Mouse (Mus musculus): ENCODE measurements around the gene Gtpbp10. TPM values are rescaled to one million over a fixed set of nuclear protein-coding genes. Genes with fewer than 3 reads are reported as not detected.

Gtpbp10 gene
- polyA plus RNA-seq, 1 experiment from 2014 or later: 22.0 TPM

- 97% methylated on average over 1 of the region's 1 CpGs for WGBS
- no peak for DNase-seq (ENCODE audit: low spot score)
Measured at GRCm38 (mm10) chr5:5536131-5536530, 23.2 kb downstream of the Gtpbp10 start.

GRCm38 (mm10) chr5:5533656-5534420 is 25.5 kb downstream of the Gtpbp10 start:
- no peak overlapping the region for H3K4me2 ChIP-seq (replicated peaks)
- H3K9ac ChIP-seq: no peak overlapping the region
- no peak overlapping the region for H3K27ac ChIP-seq
- ATAC-seq (ENCODE audit: low FRiP score) (no peak), DNase-seq (ENCODE audit: low spot score) (no peak)
- H3K27me3 ChIP-seq (ENCODE audit: control insufficient read depth, insufficient read depth, low read length): no peaks in the 10 kb centered on the region
- H3K4me1 ChIP-seq (replicated peaks; ENCODE audit: control insufficient read depth, insufficient read depth, low read length): no peaks in the 10 kb centered on the region
- no peaks in the 10 kb centered on the region for H3K9me3 ChIP-seq (ENCODE audit: control insufficient read depth, low read length)
- H3K36me3 ChIP-seq (replicated peaks; ENCODE audit: control insufficient read depth, insufficient read depth): peaks cover 8% of the 10 kb centered on the region
- 94% methylated on average over 3 of the region's 3 CpGs for WGBS
- H3K4me3 ChIP-seq (replicated peaks; ENCODE audit: low read length): no peak overlapping the region

More at GRCm38 (mm10) chr5:5536131-5536530, 23.2 kb downstream of the Gtpbp10 start:
- no peak for ATAC-seq (ENCODE audit: low FRiP score)
- Histone ChIP-seq H3K4me2 (replicated peaks) (no peak overlapping the region), H3K4me3 (replicated peaks; ENCODE audit: low read length) (no peak overlapping the region), H3K9me3 (ENCODE audit: control insufficient read depth, low read length) (no peaks in the 10 kb centered on the region), H3K9ac (no peak overlapping the region), H3K27ac (no peak overlapping the region), H3K4me1 (replicated peaks; ENCODE audit: control insufficient read depth, insufficient read depth, low read length) (no peaks in the 10 kb centered on the region), H3K36me3 (replicated peaks; ENCODE audit: control insufficient read depth, insufficient read depth) (peaks cover 22% of the 10 kb centered on the region), H3K27me3 (ENCODE audit: control insufficient read depth, insufficient read depth, low read length) (no peaks in the 10 kb centered on the region)

- peak overlapping the region; percentile 79; the same call in 1 of the 2 replicates for H3K4me3 ChIP-seq (replicated peaks; ENCODE audit: low read length)
Measured at GRCm38 (mm10) chr5:5515411-5515810, 43.9 kb downstream of the Gtpbp10 start.

GRCm38 (mm10) chr5:5514196-5515076 is 44.9 kb downstream of the Gtpbp10 start, which contains the start of gene Cldn12:
Gene Cldn12, minus strand, starts transcription at chr5:5514958.
- Histone ChIP-seq H3K36me3 (replicated peaks; ENCODE audit: control insufficient read depth, insufficient read depth) (no peaks in the 10 kb centered on the region), H3K27ac (peak within 1 kb of the TSS; percentile 88), H3K27me3 (ENCODE audit: control insufficient read depth, insufficient read depth, low read length) (no peaks in the 10 kb centered on the region), H3K9me3 (ENCODE audit: control insufficient read depth, low read length) (no peaks in the 10 kb centered on the region), H3K4me2 (replicated peaks) (peak within 1 kb of the TSS; percentile 95), H3K4me1 (replicated peaks; ENCODE audit: control insufficient read depth, insufficient read depth, low read length) (no peaks in the 10 kb centered on the region; the same call in 1 of the 2 replicates), H3K4me3 (replicated peaks; ENCODE audit: low read length) (peak within 1 kb of the TSS; percentile 79), H3K9ac (peak within 1 kb of the TSS; percentile 78)
- under 1% methylated on average over 79 of the region's 79 CpGs for WGBS
- ATAC-seq (ENCODE audit: low FRiP score): peak; percentile 96
- peak; percentile 98 for DNase-seq (ENCODE audit: low spot score)

More at GRCm38 (mm10) chr5:5515411-5515810, 43.9 kb downstream of the Gtpbp10 start:
- Histone ChIP-seq H3K4me1 (replicated peaks; ENCODE audit: control insufficient read depth, insufficient read depth, low read length) (no peaks in the 10 kb centered on the region; the same call in 1 of the 2 replicates), H3K36me3 (replicated peaks; ENCODE audit: control insufficient read depth, insufficient read depth) (no peaks in the 10 kb centered on the region), H3K9ac (no peak overlapping the region), H3K27ac (no peak overlapping the region), H3K9me3 (ENCODE audit: control insufficient read depth, low read length) (no peaks in the 10 kb centered on the region), H3K27me3 (ENCODE audit: control insufficient read depth, insufficient read depth, low read length) (no peaks in the 10 kb centered on the region), H3K4me2 (replicated peaks) (peak overlapping the region; percentile 95)
- no peak for DNase-seq (ENCODE audit: low spot score)
- 81% methylated on average over 5 of the region's 5 CpGs for WGBS
- ATAC-seq (ENCODE audit: low FRiP score): no peak

GRCm38 (mm10) chr5:5511401-5511800 is 47.9 kb downstream of the Gtpbp10 start:
- H3K4me2 ChIP-seq (replicated peaks): no peak overlapping the region
- H3K36me3 ChIP-seq (replicated peaks; ENCODE audit: control insufficient read depth, insufficient read depth): no peaks in the 10 kb centered on the region
- H3K9ac ChIP-seq: no peak overlapping the region
- no peak for ATAC-seq (ENCODE audit: low FRiP score)
- H3K4me3 ChIP-seq (replicated peaks; ENCODE audit: low read length): no peak overlapping the region
- no peak for DNase-seq (ENCODE audit: low spot score)
- WGBS: 76% methylated on average over 3 of the region's 3 CpGs
- peaks cover 4% of the 10 kb centered on the region; the same call in 1 of the 2 replicates for H3K4me1 ChIP-seq (replicated peaks; ENCODE audit: control insufficient read depth, insufficient read depth, low read length)
- no peaks in the 10 kb centered on the region for H3K27me3 ChIP-seq (ENCODE audit: control insufficient read depth, insufficient read depth, low read length)
- H3K27ac ChIP-seq: no peak overlapping the region
- H3K9me3 ChIP-seq (ENCODE audit: control insufficient read depth, low read length): no peaks in the 10 kb centered on the region

- Histone ChIP-seq H3K4me2 (replicated peaks) (no peak overlapping the region), H3K27me3 (ENCODE audit: control insufficient read depth, insufficient read depth, low read length) (no peaks in the 10 kb centered on the region), H3K9ac (no peak overlapping the region), H3K36me3 (replicated peaks; ENCODE audit: control insufficient read depth, insufficient read depth) (no peaks in the 10 kb centered on the region), H3K9me3 (ENCODE audit: control insufficient read depth, low read length) (no peaks in the 10 kb centered on the region), H3K4me3 (replicated peaks; ENCODE audit: low read length) (no peak overlapping the region), H3K4me1 (replicated peaks; ENCODE audit: control insufficient read depth, insufficient read depth, low read length) (peaks cover 4% of the 10 kb centered on the region; the same call in 1 of the 2 replicates), H3K27ac (no peak overlapping the region)
- no peak for DNase-seq (ENCODE audit: low spot score)
- no peak for ATAC-seq (ENCODE audit: low FRiP score)
- 55% methylated on average over 5 of the region's 5 CpGs for WGBS
Measured at GRCm38 (mm10) chr5:5510989-5511388, 48.3 kb downstream of the Gtpbp10 start.

GRCm38 (mm10) chr5:5510304-5510887 is 48.9 kb downstream of the Gtpbp10 start:
- WGBS: 43% methylated on average over 10 of the region's 10 CpGs
- DNase-seq (ENCODE audit: low spot score) (no peak), ATAC-seq (ENCODE audit: low FRiP score) (no peak)
- Histone ChIP-seq H3K4me2 (replicated peaks) (no peak overlapping the region), H3K4me1 (replicated peaks; ENCODE audit: control insufficient read depth, insufficient read depth, low read length) (peaks cover 4% of the 10 kb centered on the region; the same call in 1 of the 2 replicates), H3K9me3 (ENCODE audit: control insufficient read depth, low read length) (no peaks in the 10 kb centered on the region), H3K4me3 (replicated peaks; ENCODE audit: low read length) (no peak overlapping the region), H3K9ac (no peak overlapping the region), H3K36me3 (replicated peaks; ENCODE audit: control insufficient read depth, insufficient read depth) (no peaks in the 10 kb centered on the region), H3K27me3 (ENCODE audit: control insufficient read depth, insufficient read depth, low read length) (no peaks in the 10 kb centered on the region), H3K27ac (no peak overlapping the region)

- 60% methylated on average over 10 of the region's 10 CpGs for WGBS
- DNase-seq (ENCODE audit: low spot score) (no peak), ATAC-seq (ENCODE audit: low FRiP score) (peak; percentile 24; the same call in 1 of the 2 replicates)
- no peak overlapping the region for H3K9ac ChIP-seq
- peaks cover 4% of the 10 kb centered on the region; the same call in 1 of the 2 replicates for H3K4me1 ChIP-seq (replicated peaks; ENCODE audit: control insufficient read depth, insufficient read depth, low read length)
- H3K27me3 ChIP-seq (ENCODE audit: control insufficient read depth, insufficient read depth, low read length): no peaks in the 10 kb centered on the region
- H3K9me3 ChIP-seq (ENCODE audit: control insufficient read depth, low read length): no peaks in the 10 kb centered on the region
- no peak overlapping the region for H3K27ac ChIP-seq
- peak overlapping the region; percentile 32 for H3K4me2 ChIP-seq (replicated peaks)
- H3K36me3 ChIP-seq (replicated peaks; ENCODE audit: control insufficient read depth, insufficient read depth): no peaks in the 10 kb centered on the region
- no peak overlapping the region for H3K4me3 ChIP-seq (replicated peaks; ENCODE audit: low read length)
Measured at GRCm38 (mm10) chr5:5508231-5508630, 51.1 kb downstream of the Gtpbp10 start.

Data from hindbrain, embryonic 14.5 days (tissue).